Mouse (Mus musculus): ENCODE results near the gene Hoxb3.

Gene Hoxb3

GRCm38 (mm10) chr11:96317608-96318367, 5.3 kb upstream of the Hoxb3 start, which contains the start of gene Hoxb4:
Hoxb4 (plus strand) TSS chr11:96318267.
- no peak for DNase-seq (ENCODE audit: low spot score in 2 of 2)

- no peak for DNase-seq (ENCODE audit: low spot score in 2 of 2)
Measured at GRCm38 (mm10) chr11:96318368-96319070, 4.6 kb upstream of the Hoxb3 start.

GRCm38 (mm10) chr11:96319071-96319902, 3.8 kb upstream of the Hoxb3 start:
- no peak for DNase-seq (ENCODE audit: low spot score in 2 of 2)

GRCm38 (mm10) chr11:96319910-96320309, 3.2 kb upstream of the Hoxb3 start:
- DNase-seq (ENCODE audit: low spot score in 2 of 2), result no peak

GRCm38 (mm10) chr11:96320688-96321087, 2.4 kb upstream of the Hoxb3 start:
- DNase-seq (ENCODE audit: low spot score in 2 of 2), result no peak

- DNase-seq (ENCODE audit: low spot score in 2 of 2), result no peak
Measured at GRCm38 (mm10) chr11:96321846-96322245, 1.3 kb upstream of the Hoxb3 start.

GRCm38 (mm10) chr11:96322738-96323137, 388 bp upstream of the Hoxb3 start:
- DNase-seq (ENCODE audit: low spot score in 2 of 2), result no peak

- no peak for DNase-seq (ENCODE audit: low spot score in 2 of 2)
Measured at GRCm38 (mm10) chr11:96324125-96324524, 999 bp downstream of the Hoxb3 start.

- no peak for DNase-seq (ENCODE audit: low spot score in 2 of 2)
Measured at GRCm38 (mm10) chr11:96324965-96325364, 1.8 kb downstream of the Hoxb3 start.

- no peak for DNase-seq (ENCODE audit: low spot score in 2 of 2)
Measured at GRCm38 (mm10) chr11:96325747-96326212, 2.7 kb downstream of the Hoxb3 start.

- DNase-seq (ENCODE audit: low spot score in 2 of 2), result no peak
Measured at GRCm38 (mm10) chr11:96326705-96327104, 3.6 kb downstream of the Hoxb3 start.

GRCm38 (mm10) chr11:96327122-96327521, 4.0 kb downstream of the Hoxb3 start:
- no peak for DNase-seq (ENCODE audit: low spot score in 2 of 2)

- no peak for DNase-seq (ENCODE audit: low spot score in 2 of 2)
Measured at GRCm38 (mm10) chr11:96327750-96328149, 4.6 kb downstream of the Hoxb3 start.

- DNase-seq (ENCODE audit: low spot score in 2 of 2), result no peak
Measured at GRCm38 (mm10) chr11:96328605-96329004, 5.5 kb downstream of the Hoxb3 start.

GRCm38 (mm10) chr11:96332105-96332504, 9.0 kb downstream of the Hoxb3 start:
- DNase-seq (ENCODE audit: low spot score in 2 of 2), result no peak

- no peak for DNase-seq (ENCODE audit: low spot score in 2 of 2)
Measured at GRCm38 (mm10) chr11:96332618-96333032, 9.5 kb downstream of the Hoxb3 start.

- no peak for DNase-seq (ENCODE audit: low spot score in 2 of 2)
Measured at GRCm38 (mm10) chr11:96333241-96334001, 10.3 kb downstream of the Hoxb3 start.

GRCm38 (mm10) chr11:96334002-96334364, 10.9 kb downstream of the Hoxb3 start:
- no peak for DNase-seq (ENCODE audit: low spot score in 2 of 2)

- DNase-seq (ENCODE audit: low spot score in 2 of 2), result no peak
Measured at GRCm38 (mm10) chr11:96334998-96335397, 11.9 kb downstream of the Hoxb3 start.

- no peak for DNase-seq (ENCODE audit: low spot score in 2 of 2)
Measured at GRCm38 (mm10) chr11:96336597-96336996, 13.5 kb downstream of the Hoxb3 start.

- no peak for DNase-seq (ENCODE audit: low spot score in 2 of 2)
Measured at GRCm38 (mm10) chr11:96337026-96337425, 13.9 kb downstream of the Hoxb3 start.
